Mouse (Mus musculus) liver, embryonic 15.5 days (tissue): ENCODE data around the gene Gpc5. TPM values are rescaled to one million over a fixed set of nuclear protein-coding genes. Genes with fewer than 3 reads are reported as not detected.
"Not testable (repeated sequence)": the region's sequence is repeated elsewhere in the genome, so short reads cannot be mapped to it uniquely, and the experiment has no call there.

ENCODE experiments used
- ATAC-seq: fragments of 200-750 bp; cut with Nextera tagmentation; 2 replicates; pipeline ENCODE4 v1.8.0; 2017; ENCODE audit warnings: moderate number of reproducible peaks, mild to moderate bottlenecking, moderate library complexity; ENCODE audit not compliant: insufficient read depth
- H3K27ac ChIP-seq: fragments of 300-500 bp; sonication (generic); replicated peaks from 2 replicates; pipeline ENCODE4 v1.5.1; 2015; ENCODE audit warnings: mild to moderate bottlenecking, inconsistent platforms
- H3K27me3 ChIP-seq: fragments of 300-500 bp; sonication (generic); 2 replicates; pipeline ENCODE4 v1.6.1; 2015; ENCODE audit warnings: mild to moderate bottlenecking, inconsistent platforms
- H3K36me3 ChIP-seq: fragments of 300-500 bp; sonication (generic); replicated peaks from 2 replicates; pipeline ENCODE4 v1.6.1; 2015; ENCODE audit warnings: moderate library complexity, mild to moderate bottlenecking, inconsistent platforms
- H3K4me1 ChIP-seq: fragments of 300-500 bp; sonication (generic); replicated peaks from 2 replicates; pipeline ENCODE4 v1.6.1; 2015; ENCODE audit warnings: inconsistent platforms
- H3K4me2 ChIP-seq: fragments of 300-500 bp; sonication (generic); 2 replicates; pipeline ENCODE4 v1.6.1; 2015; ENCODE audit warnings: moderate library complexity, mild to moderate bottlenecking, inconsistent platforms
- H3K4me3 ChIP-seq: fragments of 300-500 bp; sonication (generic); replicated peaks from 2 replicates; pipeline ENCODE4 v1.5.1; 2015; ENCODE audit warnings: mild to moderate bottlenecking, inconsistent platforms
- H3K9ac ChIP-seq: fragments of 300-500 bp; sonication (generic); 2 replicates; pipeline ENCODE4 v1.6.1; 2015; ENCODE audit warnings: moderate library complexity, mild to moderate bottlenecking, inconsistent platforms
- H3K9me3 ChIP-seq: fragments of 300-500 bp; sonication (generic); replicated peaks from 2 replicates; pipeline ENCODE4 v1.6.1; 2016; ENCODE audit warnings: inconsistent platforms
- WGBS: fragments of 180-500 bp; shearing (Covaris S2); methylation state at CpG from one replicate; pipeline ENCODE4 v1.1.7; 2015; ENCODE audit warnings: mixed read lengths; ENCODE audit not compliant: insufficient replicate concordance; 5-methylcytosine and 5-hydroxymethylcytosine counted together
- polyA plus RNA-seq: library from polyadenylated mRNA; unstranded; fragments of >200 nt; fragmentation: Nextera tagmentation; extraction: Ambion mirVana; gene quantifications from 2 replicates; pipeline ENCODE4 v1.2.1, GENCODE M21; 2015

The Gpc5 gene
- polyA plus RNA-seq, 1 experiment from 2014 or later, result not detected

- H3K9ac ChIP-seq, result no peak overlapping the region
- no peak overlapping the region for H3K4me3 ChIP-seq
- no peaks in the 10 kb centered on the region for H3K4me1 ChIP-seq
- 54% methylated on average over 4 of the region's 4 CpGs for WGBS
- no peaks in the 10 kb centered on the region for H3K36me3 ChIP-seq
- no peak overlapping the region for H3K4me2 ChIP-seq
- no peak overlapping the region for H3K27ac ChIP-seq
- ATAC-seq, result no peak
- H3K27me3 ChIP-seq, result no peaks in the 10 kb centered on the region
- no peaks in the 10 kb centered on the region for H3K9me3 ChIP-seq
These were observed 34.5 kb upstream of the Gpc5 start for GRCm38 (mm10) chr14:115057524-115057923.

- not testable (repeated sequence) for H3K4me2 ChIP-seq, H3K4me1 ChIP-seq, H3K4me3 ChIP-seq, H3K36me3 ChIP-seq, H3K9ac ChIP-seq, H3K9me3 ChIP-seq, H3K27ac ChIP-seq, H3K27me3 ChIP-seq, ATAC-seq
- WGBS, result 52% methylated on average over 2 of the region's 2 CpGs
These were observed 25.9 kb upstream of the Gpc5 start for GRCm38 (mm10) chr14:115066164-115066563.

GRCm38 (mm10) chr14:115070534-115070933, 21.5 kb upstream of the Gpc5 start:
- H3K4me1 ChIP-seq, result no peaks in the 10 kb centered on the region
- H3K27ac ChIP-seq, result no peak overlapping the region
- H3K9me3 ChIP-seq, result no peaks in the 10 kb centered on the region
- WGBS, result 34% methylated on average over 6 of the region's 6 CpGs
- H3K4me2 ChIP-seq, result no peak overlapping the region
- H3K36me3 ChIP-seq, result no peaks in the 10 kb centered on the region
- no peak for ATAC-seq
- no peaks in the 10 kb centered on the region for H3K27me3 ChIP-seq
- no peak overlapping the region for H3K4me3 ChIP-seq
- H3K9ac ChIP-seq, result no peak overlapping the region

GRCm38 (mm10) chr14:115077340-115077739, 14.7 kb upstream of the Gpc5 start:
- 55% methylated on average over 9 of the region's 9 CpGs for WGBS
- no peaks in the 10 kb centered on the region for H3K36me3 ChIP-seq
- H3K4me3 ChIP-seq, result no peak overlapping the region
- no peak for ATAC-seq
- no peaks in the 10 kb centered on the region for H3K9me3 ChIP-seq
- H3K4me1 ChIP-seq, result no peaks in the 10 kb centered on the region
- H3K9ac ChIP-seq, result no peak overlapping the region
- no peak overlapping the region for H3K27ac ChIP-seq
- H3K4me2 ChIP-seq, result no peak overlapping the region
- H3K27me3 ChIP-seq, result no peaks in the 10 kb centered on the region

GRCm38 (mm10) chr14:115078064-115078463, 14.0 kb upstream of the Gpc5 start:
- no peak overlapping the region for H3K4me2 ChIP-seq
- 71% methylated on average over 7 of the region's 7 CpGs for WGBS
- no peak for ATAC-seq

GRCm38 (mm10) chr14:115081728-115082502, 10.1 kb upstream of the Gpc5 start:
- Histone ChIP-seq H3K4me1 (no peaks in the 10 kb centered on the region), H3K4me3 (no peak overlapping the region), H3K9me3 (no peaks in the 10 kb centered on the region), H3K27ac (no peak overlapping the region), H3K9ac (no peak overlapping the region), H3K27me3 (no peaks in the 10 kb centered on the region), H3K4me2 (no peak overlapping the region), H3K36me3 (no peaks in the 10 kb centered on the region)
- 63% methylated on average over 12 of the region's 12 CpGs for WGBS
- no peak for ATAC-seq

More at GRCm38 (mm10) chr14:115078064-115078463, 14.0 kb upstream of the Gpc5 start:
- Histone ChIP-seq H3K9ac (no peak overlapping the region), H3K27ac (no peak overlapping the region), H3K4me3 (no peak overlapping the region), H3K27me3 (no peaks in the 10 kb centered on the region), H3K36me3 (no peaks in the 10 kb centered on the region), H3K4me1 (no peaks in the 10 kb centered on the region), H3K9me3 (no peaks in the 10 kb centered on the region)

GRCm38 (mm10) chr14:115090516-115090915, 1.5 kb upstream of the Gpc5 start:
- H3K9me3 ChIP-seq, result no peaks in the 10 kb centered on the region
- H3K27ac ChIP-seq, result no peak overlapping the region
- H3K4me3 ChIP-seq, result no peak overlapping the region
- no peak overlapping the region for H3K4me2 ChIP-seq
- H3K4me1 ChIP-seq, result peaks cover 8% of the 10 kb centered on the region
- no peaks in the 10 kb centered on the region for H3K36me3 ChIP-seq
- no peak for ATAC-seq
- H3K27me3 ChIP-seq, result peaks cover 44% of the 10 kb centered on the region
- WGBS, result 63% methylated on average over 4 of the region's 4 CpGs
- H3K9ac ChIP-seq, result no peak overlapping the region

- Histone ChIP-seq H3K27ac (no peak overlapping the region), H3K4me3 (peak overlapping the region; percentile 57), H3K36me3 (no peaks in the 10 kb centered on the region), H3K4me2 (peak overlapping the region; percentile 75), H3K27me3 (peaks cover 46% of the 10 kb centered on the region), H3K9me3 (no peaks in the 10 kb centered on the region), H3K4me1 (peaks cover 8% of the 10 kb centered on the region), H3K9ac (no peak overlapping the region)
- ATAC-seq, result peak; percentile 19; the same call in 1 of the 2 replicates
- WGBS, result 2% methylated on average over 33 of the region's 33 CpGs
These were observed 495 bp downstream of the Gpc5 start for GRCm38 (mm10) chr14:115092510-115092909.

GRCm38 (mm10) chr14:115092952-115093351, 937 bp downstream of the Gpc5 start:
- H3K4me1 ChIP-seq, result peaks cover 8% of the 10 kb centered on the region
- WGBS, result 22% methylated on average over 6 of the region's 6 CpGs
- H3K27me3 ChIP-seq, result peaks cover 46% of the 10 kb centered on the region
- H3K36me3 ChIP-seq, result no peaks in the 10 kb centered on the region
- no peak for ATAC-seq
- H3K9me3 ChIP-seq, result no peaks in the 10 kb centered on the region
- no peak overlapping the region for H3K27ac ChIP-seq
- no peak overlapping the region; the same call in 1 of the 2 replicates for H3K4me2 ChIP-seq
- H3K9ac ChIP-seq, result no peak overlapping the region
- H3K4me3 ChIP-seq, result 0 out of 2 replicates have a peak overlapping the region, but pooled peaks have one; percentile 57

GRCm38 (mm10) chr14:115100617-115101299, 8.7 kb downstream of the Gpc5 start:
- no peak for ATAC-seq
- Histone ChIP-seq H3K4me1 (no peaks in the 10 kb centered on the region), H3K4me3 (no peak overlapping the region), H3K9ac (no peak overlapping the region), H3K27ac (no peak overlapping the region), H3K9me3 (no peaks in the 10 kb centered on the region), H3K4me2 (no peak overlapping the region), H3K27me3 (no peaks in the 10 kb centered on the region), H3K36me3 (no peaks in the 10 kb centered on the region)
- WGBS, result 67% methylated on average over 9 of the region's 9 CpGs

- no peaks in the 10 kb centered on the region for H3K27me3 ChIP-seq
- H3K4me3 ChIP-seq, result no peak overlapping the region
- no peak for ATAC-seq
- H3K27ac ChIP-seq, result no peak overlapping the region
- no peaks in the 10 kb centered on the region for H3K36me3 ChIP-seq
- no peak overlapping the region for H3K4me2 ChIP-seq
- no peaks in the 10 kb centered on the region for H3K9me3 ChIP-seq
- H3K4me1 ChIP-seq, result no peaks in the 10 kb centered on the region
- no peak overlapping the region for H3K9ac ChIP-seq
These were observed 14.3 kb downstream of the Gpc5 start for GRCm38 (mm10) chr14:115106326-115106725.
